Mouse (Mus musculus): ENCODE data around the gene Kcnk10.

The Kcnk10 gene

DNA sequence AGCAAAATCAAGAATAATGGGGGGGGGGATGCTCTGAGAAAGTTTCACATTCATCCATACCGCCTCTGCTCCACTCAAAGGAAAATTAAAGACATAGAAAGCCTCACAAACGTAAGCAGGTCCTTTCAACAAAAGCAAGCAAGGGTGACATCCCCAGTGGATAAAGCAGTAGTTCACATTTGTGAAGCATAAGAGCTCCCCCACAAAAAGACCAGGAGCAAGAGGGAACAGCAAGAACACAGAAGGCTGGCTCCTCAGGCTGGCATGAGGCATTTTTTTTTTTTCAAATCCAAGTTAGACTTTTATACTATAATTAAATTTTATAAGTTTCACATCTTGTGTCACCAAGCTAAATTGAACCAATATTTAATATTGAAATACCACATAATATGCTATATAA is 168.5 kb downstream of the Kcnk10 start:
- in situ Hi-C loops (cut with MboI, MseI): no loop called here

DNA sequence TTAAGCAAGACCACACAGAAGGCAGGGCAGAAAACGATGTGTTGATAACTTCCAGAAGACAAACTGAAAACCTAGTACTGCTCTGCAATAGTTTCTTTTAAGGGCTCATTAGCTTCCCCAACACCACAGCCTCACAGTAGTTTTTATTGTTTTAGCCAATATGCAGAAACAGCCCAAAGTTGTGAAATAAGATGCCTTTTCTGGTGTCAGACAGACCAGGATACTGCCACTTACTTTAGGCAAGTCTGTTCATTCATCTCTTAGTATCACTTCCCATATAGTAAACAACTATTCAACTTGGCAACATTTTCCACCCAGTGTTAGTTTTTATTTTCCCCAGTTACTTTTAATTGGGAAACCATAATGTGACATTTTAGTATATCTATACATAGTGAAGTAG is 171.5 kb downstream of the Kcnk10 start:
- in situ Hi-C loops (cut with MboI, MseI): no loop called here

DNA sequence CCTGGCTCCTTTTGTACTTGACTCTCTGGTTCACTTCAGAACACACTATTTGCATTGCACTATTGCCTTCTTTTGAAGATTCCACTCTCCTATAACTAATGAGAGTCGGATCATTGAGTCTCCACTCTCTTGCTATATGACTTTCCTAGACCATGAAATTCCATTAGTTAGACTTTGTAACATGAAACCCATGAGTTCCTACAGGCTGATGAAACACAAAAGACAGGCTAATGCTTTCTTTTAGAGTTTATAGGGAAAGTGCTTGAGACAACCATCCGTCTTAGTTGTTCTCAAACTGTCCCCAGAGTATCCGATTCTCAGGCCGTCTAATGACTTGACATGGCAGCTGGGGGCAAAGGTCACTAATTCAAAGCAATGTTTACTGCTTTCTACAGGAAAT is 172.0 kb downstream of the Kcnk10 start:
- in situ Hi-C loops (cut with MboI, MseI): no loop called here

DNA sequence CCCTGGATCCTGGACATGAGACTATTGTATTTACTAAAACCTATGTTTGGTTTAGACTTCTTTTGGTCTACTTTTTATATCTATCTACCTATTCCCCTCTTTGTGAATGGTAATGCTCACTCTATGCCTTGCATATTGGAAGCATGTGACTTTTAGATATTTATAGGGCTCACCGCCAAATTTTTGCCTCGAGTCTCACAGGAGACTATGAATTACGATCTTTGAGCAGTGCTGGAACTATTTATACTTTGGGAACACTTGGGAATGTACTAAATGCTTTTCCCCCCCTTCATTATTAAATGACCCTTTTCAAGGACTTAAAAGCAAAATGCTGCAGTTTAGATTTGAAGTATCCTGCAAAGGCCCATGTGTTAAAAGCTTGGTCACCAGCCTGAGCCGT is 181.5 kb downstream of the Kcnk10 start:
- in situ Hi-C loops (cut with MboI, MseI): loop anchor here (25.0 kb wide), 1 partner anchor 1284 kb away; no protein-coding TSS in a partner anchor

DNA sequence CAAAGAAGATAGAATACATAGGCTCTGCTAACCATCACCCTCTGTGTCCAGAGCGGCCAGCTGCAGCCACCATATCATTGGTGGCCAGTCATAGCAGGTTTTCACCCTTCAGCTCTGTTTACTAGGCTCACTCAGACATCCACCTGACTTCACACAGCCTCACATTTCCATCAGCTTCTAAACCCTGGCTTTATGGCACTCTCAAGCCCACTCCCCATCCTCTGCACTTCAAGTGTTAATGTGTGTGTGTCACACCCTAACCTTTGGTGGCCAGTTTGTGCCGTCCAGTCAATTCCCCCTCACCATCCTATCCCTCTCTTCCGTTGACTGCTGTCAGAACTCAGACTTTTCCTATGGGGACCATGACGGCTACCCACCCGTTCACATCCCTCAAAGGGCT is 184.0 kb downstream of the Kcnk10 start:
- in situ Hi-C loops (cut with MboI, MseI): loop anchor here (25.0 kb wide), 1 partner anchor 1282 kb away; no protein-coding TSS in a partner anchor

DNA sequence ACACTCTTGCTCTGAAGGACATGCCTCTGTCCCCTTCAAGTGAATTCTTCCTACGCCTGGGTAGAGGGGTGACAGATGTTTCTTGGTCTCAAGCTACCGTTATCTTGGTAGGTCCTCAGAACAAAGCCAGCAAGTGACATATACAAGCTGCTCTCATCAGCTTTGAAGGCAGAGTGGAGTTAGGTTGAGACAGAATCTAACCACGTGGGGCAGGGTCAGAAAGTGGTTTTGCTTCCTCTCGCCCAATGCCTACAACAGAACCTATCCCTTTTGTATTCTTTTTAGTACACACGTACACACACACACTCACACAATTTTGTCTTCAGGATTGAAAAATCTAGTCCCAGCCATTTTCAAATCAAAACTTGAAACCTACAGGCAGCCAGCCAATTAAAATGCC is 186.8 kb downstream of the Kcnk10 start:
- in situ Hi-C loops (cut with MboI, MseI): loop anchor here (25.0 kb wide), 1 partner anchor 1279 kb away; no protein-coding TSS in a partner anchor

DNA sequence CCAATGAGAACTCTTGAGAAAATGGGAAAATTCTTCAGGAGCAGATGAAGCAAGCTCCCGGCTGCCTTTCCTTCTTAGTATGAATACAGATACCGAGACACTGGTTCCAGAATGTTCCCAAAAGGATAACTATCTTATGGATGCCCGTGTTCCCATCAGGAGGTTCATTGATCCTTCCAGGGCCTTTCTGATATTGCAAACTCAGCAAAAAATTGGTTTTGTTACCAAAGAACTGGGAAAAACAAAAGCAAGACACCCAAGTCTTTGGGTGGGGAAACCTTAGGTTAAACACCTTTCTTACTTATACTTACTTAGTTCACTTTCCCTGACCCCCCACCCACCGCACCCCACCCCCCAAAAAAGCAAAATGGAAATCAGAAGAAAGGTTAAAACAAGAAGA is 188.5 kb downstream of the Kcnk10 start:
- in situ Hi-C loops (cut with MboI, MseI): loop anchor here (25.0 kb wide), 1 partner anchor 1277 kb away; no protein-coding TSS in a partner anchor
